Mouse (Mus musculus) limb, embryonic 10.5 days (tissue): Measurements from ENCODE around the gene Lcn8. TPM values are rescaled to one million over a fixed set of nuclear protein-coding genes. Genes with fewer than 3 reads are reported as not detected.
A peak's percentile ranks its signal among the peaks of the same experiment; 100 is the strongest.

Experiments
- DNase-seq: peaks from one replicate; pipeline ENCODE4 v3.0.0-alpha.2; 2017; ENCODE audit warnings: low spot score
- H3K27ac ChIP-seq: fragments of 300-500 bp; sonication (generic); 2 replicates; pipeline ENCODE4 v1.5.1; 2016; ENCODE audit warnings: mild to moderate bottlenecking
- H3K27me3 ChIP-seq: fragments of 300-500 bp; sonication (generic); 2 replicates; pipeline ENCODE4 v1.6.1; 2016; ENCODE audit warnings: low read depth, mild to moderate bottlenecking; ENCODE audit not compliant: poor library complexity, severe bottlenecking
- H3K36me3 ChIP-seq: fragments of 300-500 bp; sonication (generic); 2 replicates; pipeline ENCODE4 v1.6.1; 2016; ENCODE audit warnings: mild to moderate bottlenecking, moderate library complexity
- H3K4me1 ChIP-seq: fragments of 300-500 bp; sonication (generic); 2 replicates; pipeline ENCODE4 v1.6.1; 2016
- H3K4me3 ChIP-seq: fragments of 300-500 bp; sonication (generic); 2 replicates; pipeline ENCODE4 v1.5.1; 2016; ENCODE audit warnings: mild to moderate bottlenecking, moderate library complexity
- H3K9me3 ChIP-seq: fragments of 300-500 bp; sonication (generic); replicated peaks from 2 replicates; pipeline ENCODE4 v1.6.1; 2016; ENCODE audit warnings: mild to moderate bottlenecking
- WGBS: fragments of 180-500 bp; shearing (Covaris S2); methylation state at CpG from one replicate; pipeline ENCODE4 v1.1.7; 2016; 5-methylcytosine and 5-hydroxymethylcytosine counted together
- polyA plus RNA-seq: library from polyadenylated mRNA; unstranded; fragments of >200 nt; fragmentation: Nextera tagmentation; extraction: Ambion mirVana; gene quantifications from 2 replicates; pipeline ENCODE4 v1.2.1, GENCODE M21; 2016

The Lcn8 gene
- polyA plus RNA-seq, 1 experiment from 2014 or later, result not detected

DNA sequence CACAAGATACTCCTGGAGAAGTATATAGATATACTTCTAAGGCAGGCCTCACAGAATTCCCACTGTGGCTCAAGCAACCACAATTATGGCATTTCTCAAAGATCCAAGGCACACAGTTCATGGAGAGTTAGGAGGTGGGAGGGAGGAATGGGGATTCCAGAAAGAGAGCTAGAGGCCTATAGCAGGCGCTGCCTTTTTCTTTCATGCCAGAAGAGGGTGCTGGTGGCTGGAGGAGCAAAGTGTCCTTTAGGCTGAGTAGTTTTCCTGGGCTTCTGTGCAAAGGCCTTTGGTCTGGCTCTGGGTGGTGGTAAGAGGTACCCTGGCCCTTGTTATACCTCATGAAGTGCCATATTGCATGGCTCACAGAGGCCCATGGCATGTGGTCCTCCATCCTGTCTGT is 18.9 kb upstream of the Lcn8 start:
- no peaks in the 10 kb centered on the region for H3K36me3 ChIP-seq
- no peaks in the 10 kb centered on the region for H3K27me3 ChIP-seq
- H3K4me3 ChIP-seq, result no peak overlapping the region
- DNase-seq, result no peak
- no peaks in the 10 kb centered on the region for H3K9me3 ChIP-seq
- 45% methylated on average over 1 of the region's 1 CpGs for WGBS
- H3K4me1 ChIP-seq, result no peaks in the 10 kb centered on the region
- H3K27ac ChIP-seq, result no peak overlapping the region

GRCm38 (mm10) chr2:25639890-25640289 is 13.0 kb upstream of the Lcn8 start:
- H3K27ac ChIP-seq, result no peak overlapping the region
- H3K9me3 ChIP-seq, result no peaks in the 10 kb centered on the region
- peak; percentile 73 for DNase-seq
- WGBS, result 20% methylated on average over 6 of the region's 6 CpGs
- no peaks in the 10 kb centered on the region for H3K4me1 ChIP-seq
- H3K27me3 ChIP-seq, result no peaks in the 10 kb centered on the region
- no peaks in the 10 kb centered on the region for H3K36me3 ChIP-seq
- no peak overlapping the region for H3K4me3 ChIP-seq

GRCm38 (mm10) chr2:25654502-25654901 is 1.6 kb downstream of the Lcn8 start:
- Histone ChIP-seq H3K4me3 (no peak overlapping the region), H3K4me1 (no peaks in the 10 kb centered on the region), H3K27me3 (no peaks in the 10 kb centered on the region), H3K27ac (no peak overlapping the region), H3K36me3 (no peaks in the 10 kb centered on the region), H3K9me3 (no peaks in the 10 kb centered on the region)
- DNase-seq, result no peak
- 53% methylated on average over 1 of the region's 1 CpGs for WGBS

DNA sequence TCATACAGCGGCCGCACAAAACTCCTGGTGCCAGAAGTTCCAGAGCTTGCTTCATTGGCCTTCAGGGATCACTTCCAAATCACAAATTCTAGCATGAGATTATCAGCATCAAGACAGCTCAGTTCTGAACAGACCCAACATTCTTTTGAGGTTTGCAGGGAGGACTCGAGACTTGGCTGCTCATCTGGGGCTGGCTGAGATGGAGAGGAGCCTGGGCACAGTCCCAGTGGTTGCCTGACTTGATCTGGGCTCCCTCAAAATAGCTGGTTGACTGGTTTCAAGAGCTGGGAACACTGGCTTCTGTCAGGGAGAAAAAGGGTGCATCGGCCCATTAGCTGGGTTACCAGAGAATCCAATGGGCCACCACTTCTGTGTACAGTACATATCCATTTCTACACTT is 3.8 kb downstream of the Lcn8 start:
- H3K4me1 ChIP-seq, result no peaks in the 10 kb centered on the region
- no peaks in the 10 kb centered on the region for H3K9me3 ChIP-seq
- no peak overlapping the region for H3K4me3 ChIP-seq
- 81% methylated on average over 4 of the region's 4 CpGs for WGBS
- DNase-seq, result no peak
- no peaks in the 10 kb centered on the region for H3K27me3 ChIP-seq
- H3K36me3 ChIP-seq, result no peaks in the 10 kb centered on the region
- H3K27ac ChIP-seq, result no peak overlapping the region

DNA sequence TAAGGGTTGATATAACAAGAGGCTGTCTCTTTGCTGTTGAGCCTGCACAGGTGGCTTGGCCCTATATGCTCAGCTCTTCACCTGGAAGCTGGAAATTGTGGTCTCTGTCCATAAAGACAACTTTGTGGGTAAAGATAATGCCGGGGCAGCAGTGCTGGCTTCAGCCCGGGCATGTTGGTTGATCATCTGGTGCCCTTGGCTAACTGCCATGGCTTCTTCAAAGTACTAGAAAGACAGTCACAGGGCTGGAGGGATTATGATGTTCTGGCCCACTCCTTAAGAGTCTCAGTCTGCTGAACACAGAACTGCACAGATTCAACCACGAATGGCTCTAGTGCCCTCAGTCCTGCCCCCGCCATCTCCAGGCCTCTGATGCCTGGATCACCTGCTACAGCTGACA is 4.3 kb downstream of the Lcn8 start:
- DNase-seq, result no peak
- Histone ChIP-seq H3K4me3 (no peak overlapping the region), H3K4me1 (no peaks in the 10 kb centered on the region), H3K27ac (no peak overlapping the region), H3K27me3 (no peaks in the 10 kb centered on the region), H3K36me3 (no peaks in the 10 kb centered on the region), H3K9me3 (no peaks in the 10 kb centered on the region)
- 89% methylated on average over 4 of the region's 4 CpGs for whole genome bisulfite sequencing

GRCm38 (mm10) chr2:25657652-25658051 is 4.7 kb downstream of the Lcn8 start, which contains the start of gene Lcn5:
TSS of gene Lcn5 (plus strand) at chr2:25657952.
- Histone ChIP-seq H3K27ac (no peak within 1 kb of the TSS), H3K36me3 (no peaks in the 10 kb centered on the region), H3K4me3 (no peak within 1 kb of the TSS), H3K9me3 (no peaks in the 10 kb centered on the region), H3K4me1 (no peaks in the 10 kb centered on the region), H3K27me3 (no peaks in the 10 kb centered on the region)
- DNase-seq, result no peak

DNA sequence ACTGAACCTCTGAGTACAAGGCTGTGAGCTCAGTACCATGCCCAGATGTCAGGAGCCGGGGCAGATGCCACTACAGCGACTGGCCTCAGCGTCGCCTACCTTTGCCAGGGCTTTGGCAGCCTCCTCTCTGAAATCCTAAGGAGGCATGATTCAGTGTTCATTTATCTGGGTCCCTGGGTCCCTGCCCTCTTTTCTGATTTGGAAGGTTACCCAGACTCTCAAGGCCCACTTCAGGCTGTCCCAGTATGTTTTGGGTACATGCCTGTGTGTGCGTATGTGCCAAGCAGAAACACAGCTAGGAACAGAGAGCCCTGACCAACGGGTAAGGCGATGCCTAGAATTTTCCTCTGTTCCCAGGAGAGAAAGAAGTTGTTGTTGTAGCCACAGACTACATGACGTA is 7.4 kb downstream of the Lcn8 start:
- Histone ChIP-seq H3K4me1 (no peaks in the 10 kb centered on the region), H3K36me3 (no peaks in the 10 kb centered on the region), H3K9me3 (no peaks in the 10 kb centered on the region), H3K4me3 (no peak overlapping the region), H3K27me3 (no peaks in the 10 kb centered on the region), H3K27ac (no peak overlapping the region)
- DNase-seq, result no peak
- 91% methylated on average over 8 of the region's 8 CpGs for WGBS

DNA sequence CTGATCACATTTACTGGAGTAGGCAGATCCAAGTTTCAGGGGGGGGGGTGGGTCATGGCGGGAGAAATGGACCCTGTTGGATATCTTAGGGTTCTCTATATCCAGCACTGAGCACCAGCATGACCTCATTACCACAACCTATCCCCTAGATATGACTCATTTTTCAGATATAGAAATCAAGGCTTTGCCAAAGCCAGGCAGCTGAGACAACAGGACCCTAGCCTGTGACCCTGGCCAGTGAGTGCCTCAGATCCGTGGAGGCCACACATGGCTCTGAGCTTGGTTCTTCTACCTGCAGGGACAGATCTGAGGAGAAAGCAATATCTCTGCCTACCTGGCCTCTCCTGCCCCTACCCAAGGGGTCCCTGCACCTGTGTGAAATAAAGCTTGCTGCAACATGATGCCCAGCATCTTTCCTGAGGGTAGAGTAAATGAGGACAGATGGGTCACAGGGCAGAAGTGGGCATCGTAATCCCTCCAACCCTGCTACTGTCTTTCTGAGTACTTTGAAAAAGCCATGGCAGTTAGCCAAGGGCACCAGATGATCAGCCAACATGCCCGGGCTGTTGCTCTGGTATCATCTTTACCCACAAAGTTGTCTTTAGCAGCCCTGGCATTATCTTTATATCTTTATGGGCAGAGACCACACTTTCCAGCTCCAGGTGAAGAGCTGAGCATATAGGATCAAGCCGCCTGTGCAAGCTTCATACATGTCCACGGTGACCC is 8.5 kb downstream of the Lcn8 start:
- H3K4me1 ChIP-seq, result no peaks in the 10 kb centered on the region
- H3K27me3 ChIP-seq, result no peaks in the 10 kb centered on the region
- H3K27ac ChIP-seq, result no peak overlapping the region
- no peak for DNase-seq
- H3K36me3 ChIP-seq, result no peaks in the 10 kb centered on the region
- no peaks in the 10 kb centered on the region for H3K9me3 ChIP-seq
- no peak overlapping the region for H3K4me3 ChIP-seq
- 84% methylated on average over 6 of the region's 6 CpGs for WGBS

GRCm38 (mm10) chr2:25663511-25663910 is 10.6 kb downstream of the Lcn8 start:
- WGBS, result 69% methylated on average over 1 of the region's 1 CpGs
- Histone ChIP-seq H3K36me3 (no peaks in the 10 kb centered on the region), H3K27me3 (no peaks in the 10 kb centered on the region), H3K9me3 (no peaks in the 10 kb centered on the region), H3K4me3 (no peak overlapping the region), H3K4me1 (no peaks in the 10 kb centered on the region), H3K27ac (no peak overlapping the region)
- peak; percentile 60 for DNase-seq

DNA sequence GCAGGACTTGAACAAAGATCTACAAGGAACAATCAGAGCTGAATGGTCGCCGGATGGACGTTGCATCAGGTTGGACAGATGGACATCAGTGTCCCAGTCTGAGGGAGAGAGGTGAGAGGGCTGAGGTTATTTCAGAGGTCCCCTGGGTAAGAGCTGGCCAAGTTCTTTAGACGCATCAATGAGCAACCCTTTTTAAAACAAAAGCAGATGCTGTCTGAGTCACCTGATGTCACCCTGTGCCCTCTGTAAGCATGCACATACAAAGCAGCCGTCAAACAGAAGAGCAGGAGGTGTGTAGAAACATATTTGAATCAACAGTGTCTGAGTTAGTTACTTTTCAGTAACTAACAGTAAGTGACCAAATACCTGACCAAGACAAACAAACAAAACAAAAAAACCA is 11.2 kb downstream of the Lcn8 start:
- Histone ChIP-seq H3K36me3 (no peaks in the 10 kb centered on the region), H3K4me3 (no peak overlapping the region), H3K27me3 (no peaks in the 10 kb centered on the region), H3K27ac (no peak overlapping the region), H3K9me3 (no peaks in the 10 kb centered on the region), H3K4me1 (no peaks in the 10 kb centered on the region)
- DNase-seq, result no peak
- 72% methylated on average over 5 of the region's 5 CpGs for WGBS

DNA sequence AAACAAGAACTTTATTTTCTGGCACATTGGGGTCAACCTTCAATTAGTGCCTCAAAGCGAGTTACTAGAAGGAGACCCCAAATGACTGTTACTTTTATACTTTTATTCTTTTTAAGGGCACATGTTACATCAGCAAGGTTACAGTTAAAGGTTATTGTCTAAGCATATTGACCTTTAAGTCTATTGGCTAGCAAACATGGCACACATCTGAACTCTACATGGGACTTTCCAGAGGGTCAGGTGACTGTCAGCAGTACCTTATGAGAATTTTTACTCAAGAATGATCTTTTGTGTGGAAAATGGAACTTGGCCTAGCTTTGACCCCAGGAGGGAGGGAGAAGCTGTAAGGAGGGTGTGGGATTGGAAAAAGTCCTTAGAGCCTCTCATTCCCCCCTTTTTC is 13.6 kb downstream of the Lcn8 start:
- Histone ChIP-seq H3K27me3 (no peaks in the 10 kb centered on the region), H3K27ac (no peak overlapping the region), H3K4me3 (no peak overlapping the region), H3K36me3 (no peaks in the 10 kb centered on the region), H3K9me3 (no peaks in the 10 kb centered on the region), H3K4me1 (no peaks in the 10 kb centered on the region)
- no peak for DNase-seq
- WGBS, result 72% methylated on average over 1 of the region's 1 CpGs

DNA sequence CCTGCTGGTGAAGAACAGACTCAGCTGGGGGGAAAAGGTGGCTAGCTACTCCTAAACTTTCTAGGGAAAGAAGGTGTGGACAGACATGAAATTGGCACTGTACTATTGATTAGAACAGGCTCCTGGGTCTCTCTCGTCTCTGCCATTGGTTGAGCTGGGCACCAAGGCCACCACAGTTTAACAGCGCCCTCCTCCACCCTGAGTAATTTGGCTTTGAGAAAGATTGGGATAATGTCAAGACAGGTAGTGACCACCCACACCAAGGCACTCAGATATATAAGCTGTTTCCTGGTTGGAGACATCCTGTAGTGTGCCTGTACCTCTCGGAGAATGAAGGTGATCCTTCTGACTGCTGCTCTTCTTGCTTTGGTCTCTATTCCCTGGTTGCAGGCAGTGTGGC is 23.6 kb downstream of the Lcn8 start, which contains the start of gene Lcn6:
Gene Lcn6, plus strand, starts transcription at position 301 of the 400 bp plus-strand sequence.
- Histone ChIP-seq H3K4me1 (no peaks in the 10 kb centered on the region), H3K36me3 (no peaks in the 10 kb centered on the region), H3K27me3 (no peaks in the 10 kb centered on the region), H3K9me3 (no peaks in the 10 kb centered on the region), H3K27ac (no peak within 1 kb of the TSS), H3K4me3 (no peak within 1 kb of the TSS)
- WGBS, result 93% methylated on average over 3 of the region's 3 CpGs
- DNase-seq, result no peak

GRCm38 (mm10) chr2:25679559-25679958 is 26.6 kb downstream of the Lcn8 start:
- H3K27me3 ChIP-seq, result no peaks in the 10 kb centered on the region
- H3K27ac ChIP-seq, result no peak overlapping the region
- no peaks in the 10 kb centered on the region for H3K36me3 ChIP-seq
- DNase-seq, result no peak
- no peaks in the 10 kb centered on the region for H3K4me1 ChIP-seq
- H3K9me3 ChIP-seq, result no peaks in the 10 kb centered on the region
- 83% methylated on average over 6 of the region's 6 CpGs for WGBS
- no peak overlapping the region for H3K4me3 ChIP-seq

- Histone ChIP-seq H3K4me3 (no peak within 1 kb of the TSS), H3K36me3 (no peaks in the 10 kb centered on the region), H3K9me3 (no peaks in the 10 kb centered on the region), H3K27me3 (no peaks in the 10 kb centered on the region), H3K27ac (no peak within 1 kb of the TSS), H3K4me1 (no peaks in the 10 kb centered on the region)
- DNase-seq, result no peak
- WGBS, result 86% methylated on average over 2 of the region's 2 CpGs
Measured at GRCm38 (mm10) chr2:25682426-25682825, 29.5 kb downstream of the Lcn8 start, which contains the start of gene Lcn10. TSS of gene Lcn10 (plus strand) at chr2:25682726.
